Mouse (Mus musculus) intestine, embryonic 14.5 days (tissue): ENCODE data around the gene Spdye4a. TPM values are rescaled to one million over a fixed set of nuclear protein-coding genes. Genes with fewer than 3 reads are reported as not detected.
A peak's percentile ranks its signal among the peaks of the same experiment; 100 is the strongest.

Source experiments
- ATAC-seq: fragments of 200-750 bp; cut with Nextera tagmentation; replicated peaks from 2 replicates; pipeline ENCODE4 v1.8.0; 2017; ENCODE audit warnings: low read depth, moderate number of reproducible peaks, moderate TSS enrichment, moderate library complexity; ENCODE audit not compliant: low FRiP score, low TSS enrichment
- DNase-seq: peaks from one replicate; pipeline ENCODE4 v3.0.0-alpha.2; 2018; ENCODE audit warnings: low spot score
- H3K27ac ChIP-seq: fragments of 300-500 bp; sonication (generic); 2 replicates; pipeline ENCODE4 v1.5.1; 2014; ENCODE audit warnings: low read depth, mild to moderate bottlenecking, control low read depth
- H3K27me3 ChIP-seq: fragments of 300-500 bp; sonication (generic); replicated peaks from 2 replicates; pipeline ENCODE4 v1.6.1; 2014; ENCODE audit warnings: low read length, control low read depth; ENCODE audit not compliant: control insufficient read depth, insufficient read depth
- H3K36me3 ChIP-seq: fragments of 300-500 bp; sonication (generic); 2 replicates; pipeline ENCODE4 v1.6.1; 2014; ENCODE audit warnings: low read length, control low read depth; ENCODE audit not compliant: control insufficient read depth, insufficient read depth
- H3K4me1 ChIP-seq: fragments of 300-500 bp; sonication (generic); replicated peaks from 2 replicates; pipeline ENCODE4 v1.6.1; 2014; ENCODE audit warnings: low read length, control low read depth, mixed read lengths; ENCODE audit not compliant: control insufficient read depth, insufficient read depth
- H3K4me2 ChIP-seq: fragments of 300-500 bp; sonication (generic); 2 replicates; pipeline ENCODE4 v1.6.1; 2014; ENCODE audit warnings: low read length
- H3K4me3 ChIP-seq: fragments of 300-500 bp; sonication (generic); 2 replicates; pipeline ENCODE4 v1.5.1; 2014; ENCODE audit warnings: low read depth, low read length, control low read depth, mixed read lengths
- H3K9ac ChIP-seq: fragments of 300-500 bp; sonication (generic); 2 replicates; pipeline ENCODE4 v1.6.1; 2014; ENCODE audit warnings: mild to moderate bottlenecking, low read length
- H3K9me3 ChIP-seq: fragments of 300-500 bp; sonication (generic); 2 replicates; pipeline ENCODE4 v1.6.1; 2016; ENCODE audit warnings: low read length, control low read depth; ENCODE audit not compliant: control insufficient read depth
- WGBS: fragments of 180-500 bp; shearing (Covaris S2); extraction: QIAGEN DNeasy Blood & Tissue Kit; methylation state at CpG from one replicate; pipeline ENCODE4 v1.1.7; 2014; 5-methylcytosine and 5-hydroxymethylcytosine counted together
- polyA plus RNA-seq: library from polyadenylated mRNA; unstranded; fragments of >200 nt; fragmentation: Nextera tagmentation; extraction: Ambion mirVana; gene quantifications from 2 replicates; pipeline ENCODE4 v1.2.1, GENCODE M21; 2014

Spdye4a gene
- not detected in 2 replicates for polyA plus RNA-seq

- no peak within 1 kb of the TSS for H3K27ac ChIP-seq
- H3K9ac ChIP-seq, result no peak within 1 kb of the TSS
- H3K4me2 ChIP-seq, result no peak within 1 kb of the TSS
- H3K9me3 ChIP-seq, result no peaks in the 10 kb centered on the region
- ATAC-seq, result no peak
- H3K4me3 ChIP-seq, result no peak within 1 kb of the TSS
- H3K4me1 ChIP-seq, result no peaks in the 10 kb centered on the region
- 78% methylated on average over 3 of the region's 3 CpGs for WGBS
- H3K36me3 ChIP-seq, result no peaks in the 10 kb centered on the region
- DNase-seq, result no peak
- no peaks in the 10 kb centered on the region for H3K27me3 ChIP-seq
These were observed at the start of gene Spdye4a for GRCm38 (mm10) chr5:143226790-143227189. TSS of gene Spdye4a (minus strand) at chr5:143226890.

GRCm38 (mm10) chr5:143275761-143276160, 49.1 kb upstream of the Spdye4a start:
- no peak for ATAC-seq
- 64% methylated on average over 5 of the region's 5 CpGs for WGBS

GRCm38 (mm10) chr5:143272540-143273330, 46.0 kb upstream of the Spdye4a start:
- ATAC-seq (no peak), DNase-seq (no peak)
- H3K27ac ChIP-seq, result no peak overlapping the region
- no peak overlapping the region for H3K9ac ChIP-seq
- H3K36me3 ChIP-seq, result no peaks in the 10 kb centered on the region
- 0 out of 2 replicates have a peak, but pooled peaks cover 2% of the 10 kb centered on the region for H3K27me3 ChIP-seq
- no peak overlapping the region for H3K4me2 ChIP-seq
- peaks cover 6% of the 10 kb centered on the region for H3K4me1 ChIP-seq
- H3K9me3 ChIP-seq, result no peaks in the 10 kb centered on the region
- WGBS, result 92% methylated on average over 16 of the region's 16 CpGs
- H3K4me3 ChIP-seq, result no peak overlapping the region

More at GRCm38 (mm10) chr5:143275761-143276160, 49.1 kb upstream of the Spdye4a start:
- H3K4me3 ChIP-seq, result no peak overlapping the region
- H3K4me2 ChIP-seq, result no peak overlapping the region
- H3K9ac ChIP-seq, result no peak overlapping the region
- DNase-seq, result no peak
- no peaks in the 10 kb centered on the region for H3K9me3 ChIP-seq
- H3K4me1 ChIP-seq, result peaks cover 1% of the 10 kb centered on the region; the same call in 1 of the 2 replicates
- 0 out of 2 replicates have a peak, but pooled peaks cover 9% of the 10 kb centered on the region for H3K27me3 ChIP-seq
- no peak overlapping the region for H3K27ac ChIP-seq
- H3K36me3 ChIP-seq, result no peaks in the 10 kb centered on the region

GRCm38 (mm10) chr5:143272108-143272507, 45.4 kb upstream of the Spdye4a start:
- peaks cover 6% of the 10 kb centered on the region for H3K4me1 ChIP-seq
- 70% methylated on average over 3 of the region's 3 CpGs for WGBS
- H3K27ac ChIP-seq, result no peak overlapping the region
- no peaks in the 10 kb centered on the region for H3K9me3 ChIP-seq
- no peak overlapping the region for H3K4me3 ChIP-seq
- no peak overlapping the region for H3K9ac ChIP-seq
- no peaks in the 10 kb centered on the region for H3K36me3 ChIP-seq
- no peak overlapping the region for H3K4me2 ChIP-seq
- DNase-seq (no peak), ATAC-seq (no peak)
- H3K27me3 ChIP-seq, result 0 out of 2 replicates have a peak, but pooled peaks cover 2% of the 10 kb centered on the region

GRCm38 (mm10) chr5:143271642-143272041, 45.0 kb upstream of the Spdye4a start:
- Histone ChIP-seq H3K9me3 (no peaks in the 10 kb centered on the region), H3K4me1 (peaks cover 6% of the 10 kb centered on the region), H3K4me2 (no peak overlapping the region), H3K4me3 (no peak overlapping the region), H3K27ac (no peak overlapping the region), H3K27me3 (0 out of 2 replicates have a peak, but pooled peaks cover 2% of the 10 kb centered on the region), H3K9ac (no peak overlapping the region), H3K36me3 (no peaks in the 10 kb centered on the region)
- ATAC-seq (no peak), DNase-seq (no peak)
- WGBS, result 85% methylated on average over 6 of the region's 6 CpGs

- peak overlapping the region; percentile 84 for H3K9ac ChIP-seq
- peak overlapping the region; percentile 86 for H3K4me3 ChIP-seq
- H3K9me3 ChIP-seq, result no peaks in the 10 kb centered on the region
- WGBS, result 5% methylated on average over 12 of the region's 12 CpGs
- peaks cover 6% of the 10 kb centered on the region for H3K4me1 ChIP-seq
- ATAC-seq (peak; percentile 38; the same call in 1 of the 2 replicates), DNase-seq (no peak)
- H3K36me3 ChIP-seq, result no peaks in the 10 kb centered on the region
- H3K27me3 ChIP-seq, result no peaks in the 10 kb centered on the region
- H3K4me2 ChIP-seq, result peak overlapping the region; percentile 91
- H3K27ac ChIP-seq, result no peak overlapping the region
These were observed 43.4 kb upstream of the Spdye4a start for GRCm38 (mm10) chr5:143270151-143270519.

GRCm38 (mm10) chr5:143269363-143270150, 42.9 kb upstream of the Spdye4a start, which contains the start of gene Zfp316:
TSS of gene Zfp316 (minus strand) at chr5:143270022.
- WGBS, result under 1% methylated on average over 65 of the region's 79 CpGs
- Histone ChIP-seq H3K4me1 (peaks cover 6% of the 10 kb centered on the region), H3K27me3 (no peaks in the 10 kb centered on the region), H3K4me3 (peak within 1 kb of the TSS; percentile 86), H3K9me3 (no peaks in the 10 kb centered on the region), H3K36me3 (no peaks in the 10 kb centered on the region), H3K9ac (peak within 1 kb of the TSS; percentile 84), H3K27ac (no peak within 1 kb of the TSS), H3K4me2 (peak within 1 kb of the TSS; percentile 91)
- peak; percentile 87 for ATAC-seq
- peak; percentile 79 for DNase-seq

GRCm38 (mm10) chr5:143268985-143269362, 42.3 kb upstream of the Spdye4a start:
- H3K4me2 ChIP-seq, result peak overlapping the region; percentile 91
- 29% methylated on average over 8 of the region's 8 CpGs for WGBS
- H3K27me3 ChIP-seq, result no peaks in the 10 kb centered on the region
- peak overlapping the region; percentile 86 for H3K4me3 ChIP-seq
- peaks cover 5% of the 10 kb centered on the region for H3K36me3 ChIP-seq
- H3K4me1 ChIP-seq, result peaks cover 6% of the 10 kb centered on the region
- no peak for DNase-seq
- H3K9me3 ChIP-seq, result no peaks in the 10 kb centered on the region
- peak overlapping the region; percentile 84 for H3K9ac ChIP-seq
- no peak overlapping the region for H3K27ac ChIP-seq
- ATAC-seq, result no peak
